Mouse (Mus musculus): ENCODE measurements around the gene Styxl1.

- TF ChIP-seq CTCF (IDR thresholded peaks at IDR 0.05; ENCODE audit: borderline replicate concordance, insufficient read depth, low read depth, low read length) (no peak), POLR2A (IDR thresholded peaks at IDR 0.05; ENCODE audit: borderline replicate concordance, insufficient read depth, low read length) (no peak)
These were observed 47.9 kb downstream of the Styxl1 start for GRCm38 (mm10) chr5:135730278-135730677.
